Comparison of ENCODE assay signal across 19 mouse cellular contexts in the genomic region with DNA sequence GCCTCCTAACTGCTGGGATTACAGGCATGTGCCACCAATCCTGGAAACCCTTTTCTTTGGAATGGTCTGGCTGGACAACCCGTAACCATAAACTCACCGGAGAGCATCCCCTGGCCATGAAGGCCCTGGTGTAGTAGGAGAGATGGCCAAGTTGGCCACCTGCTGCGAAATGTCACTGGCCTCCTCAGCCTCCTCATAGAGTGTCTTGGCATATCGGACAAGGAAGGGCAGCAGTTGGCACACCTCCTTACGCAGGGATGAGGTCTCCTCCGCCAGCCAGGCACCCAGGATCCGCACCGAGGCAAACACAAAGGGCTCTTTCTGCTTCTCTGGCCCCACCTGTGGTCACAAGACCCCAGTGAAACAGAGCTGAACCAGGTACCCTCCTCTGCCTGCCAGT. TPM values are rescaled to one million over a fixed set of nuclear protein-coding genes. Genes with fewer than 3 reads are reported as not detected.
DNase-seq lines count a peak whose midpoint lies in the region; ATAC-seq and TF ChIP-seq lines count a peak whose summit lies in the region.
"Had no signal": no experiment of that assay in that cellular context is flagged by ENCODE, and none has a peak within 500 bp of the region (broad histone marks: within the 10 kb centered on the region; RNA-seq: fewer than 3 reads in every experiment).

No protein-coding gene starts in this region.

- no peaks in the 10 kb centered on the region for H3K36me3 ChIP-seq in heart, adult 2 months (ENCODE audit: control insufficient read depth, insufficient read depth, low read length)
- H3K36me3 ChIP-seq in midbrain, embryonic 14.5 days (ENCODE audit: control insufficient read depth, insufficient read depth, low read length) = peaks cover 68% of the 10 kb centered on the region
- H3K36me3 ChIP-seq in midbrain, embryonic 15.5 days (replicated peaks) = peaks cover 26% of the 10 kb centered on the region
- peaks cover 57% of the 10 kb centered on the region for H3K36me3 ChIP-seq in neural tube, embryonic 15.5 days
- H3K36me3 ChIP-seq in thymus, adult 2 months (ENCODE audit: control insufficient read depth, insufficient read depth, low read length) = 0 out of 2 replicates have a peak, but pooled peaks cover 3% of the 10 kb centered on the region

- no peak for TF ChIP-seq POLR2A in heart, adult 2 months (IDR thresholded peaks at IDR 0.05; ENCODE audit: insufficient read depth, low read depth, low read length)
- TF ChIP-seq POLR2A in thymus, adult 2 months (IDR thresholded peaks at IDR 0.05; ENCODE audit: control insufficient read depth, extremely low read depth, insufficient read depth, low read length, poor library complexity) = no peak

- intact Hi-C loops in heart, adult 2 months (cut with DNase I) = no loop called here

- WGBS in heart, adult 2 months = 97% methylated on average over 8 of the region's 8 CpGs
- 95% methylated on average over 8 of the region's 8 CpGs for WGBS in midbrain, embryonic 14.5 days
- WGBS in midbrain, embryonic 15.5 days = 92% methylated on average over 8 of the region's 8 CpGs
- 93% methylated on average over 8 of the region's 8 CpGs for WGBS in neural tube, embryonic 15.5 days
- WGBS in thymus, adult 2 months = 97% methylated on average over 8 of the region's 8 CpGs

- no peak for TF ChIP-seq EP300 in heart, adult 2 months (IDR thresholded peaks at IDR 0.05; ENCODE audit: insufficient read depth, low read depth, low read length)

- no peaks in the 10 kb centered on the region for H3K79me2 ChIP-seq in heart, adult 2 months (replicated peaks; ENCODE audit: control insufficient read depth, insufficient read depth, low read length)

- H3K27ac ChIP-seq in heart, adult 2 months = no peak overlapping the region
- no peak overlapping the region for H3K27ac ChIP-seq in midbrain, embryonic 14.5 days (replicated peaks; ENCODE audit: low read depth, low read length)
- H3K27ac ChIP-seq in midbrain, embryonic 15.5 days = no peak overlapping the region
- H3K27ac ChIP-seq in neural tube, embryonic 15.5 days (replicated peaks) = no peak overlapping the region
- H3K27ac ChIP-seq in thymus, adult 2 months (ENCODE audit: control insufficient read depth, insufficient read depth, low read length) = no peak overlapping the region
- H3K27ac ChIP-seq: embryonic facial prominence, embryonic 15.5 days; kidney, embryonic 15.5 days; liver, embryonic 13.5 days had no signal

- no peaks in the 10 kb centered on the region for H3K27me3 ChIP-seq in heart, adult 2 months (ENCODE audit: control insufficient read depth, insufficient read depth, low read length)
- 0 out of 2 replicates have a peak, but pooled peaks cover 14% of the 10 kb centered on the region for H3K27me3 ChIP-seq in midbrain, embryonic 14.5 days (ENCODE audit: control insufficient read depth, insufficient read depth, low read length)
- peaks cover 12% of the 10 kb centered on the region for H3K27me3 ChIP-seq in midbrain, embryonic 15.5 days (replicated peaks)
- H3K27me3 ChIP-seq in neural tube, embryonic 15.5 days (replicated peaks) = peaks cover 4% of the 10 kb centered on the region
- no peaks in the 10 kb centered on the region for H3K27me3 ChIP-seq in thymus, adult 2 months (ENCODE audit: control insufficient read depth, insufficient read depth, low read length)
- H3K27me3 ChIP-seq: embryonic facial prominence, embryonic 15.5 days; kidney, embryonic 15.5 days; liver, embryonic 13.5 days had no signal

- H3K4me1 ChIP-seq in heart, adult 2 months (ENCODE audit: control insufficient read depth, insufficient read depth, low read length) = peaks cover 5% of the 10 kb centered on the region; the same call in 1 of the 2 replicates
- H3K4me1 ChIP-seq in midbrain, embryonic 14.5 days (ENCODE audit: control insufficient read depth, insufficient read depth, low read length) = peaks cover 37% of the 10 kb centered on the region
- H3K4me1 ChIP-seq in midbrain, embryonic 15.5 days = peaks cover 44% of the 10 kb centered on the region
- peaks cover 48% of the 10 kb centered on the region for H3K4me1 ChIP-seq in neural tube, embryonic 15.5 days
- peaks cover 6% of the 10 kb centered on the region for H3K4me1 ChIP-seq in thymus, adult 2 months (replicated peaks; ENCODE audit: control insufficient read depth, insufficient read depth, low read length)

- peak; percentile 88 for DNase-seq in heart, adult 11 months
- DNase-seq in heart, adult 2 months = no peak
- DNase-seq in midbrain, embryonic 14.5 days = no peak
- DNase-seq in cerebellum, postnatal 36 days = peak; percentile 35 to 40
- DNase-seq in thymus, adult 2 months = no peak
- DNase-seq: adrenal gland, postnatal 25 days; gastrocnemius, postnatal 36 days; liver, embryonic 13.5 days; thymus, adult 18-20 months had no signal

- H3K9ac ChIP-seq in heart, adult 2 months (ENCODE audit: low read depth, low read length) = no peak overlapping the region
- H3K9ac ChIP-seq in midbrain, embryonic 14.5 days (replicated peaks; ENCODE audit: low read length) = 0 out of 2 replicates have a peak overlapping the region, but pooled peaks have one; percentile 24
- no peak overlapping the region for H3K9ac ChIP-seq in midbrain, embryonic 15.5 days
- H3K9ac ChIP-seq in neural tube, embryonic 15.5 days (replicated peaks) = no peak overlapping the region
- H3K9ac ChIP-seq: embryonic facial prominence, embryonic 15.5 days; kidney, embryonic 15.5 days; liver, embryonic 13.5 days had no signal

- no peaks in the 10 kb centered on the region for H3K9me3 ChIP-seq in midbrain, embryonic 14.5 days (ENCODE audit: control insufficient read depth, low read length)
- no peaks in the 10 kb centered on the region for H3K9me3 ChIP-seq in midbrain, embryonic 15.5 days
- H3K9me3 ChIP-seq in neural tube, embryonic 15.5 days (replicated peaks) = no peaks in the 10 kb centered on the region
- H3K9me3 ChIP-seq: embryonic facial prominence, embryonic 15.5 days; kidney, embryonic 15.5 days; liver, embryonic 13.5 days had no signal

- no peak overlapping the region for H3K4me3 ChIP-seq in heart, adult 2 months
- H3K4me3 ChIP-seq in midbrain, embryonic 14.5 days (replicated peaks; ENCODE audit: low read depth, low read length) = no peak overlapping the region
- H3K4me3 ChIP-seq in midbrain, embryonic 15.5 days = no peak overlapping the region
- H3K4me3 ChIP-seq in neural tube, embryonic 15.5 days (replicated peaks) = no peak overlapping the region; the same call in 1 of the 2 replicates
- no peak overlapping the region for H3K4me3 ChIP-seq in thymus, adult 2 months (ENCODE audit: control insufficient read depth, insufficient read depth, low read length)
- H3K4me3 ChIP-seq: embryonic facial prominence, embryonic 15.5 days; kidney, embryonic 15.5 days; liver, embryonic 13.5 days had no signal

- TF ChIP-seq CTCF in heart, adult 2 months (IDR thresholded peaks at IDR 0.05) = no peak
- TF ChIP-seq CTCF in thymus, adult 2 months (IDR thresholded peaks at IDR 0.05; ENCODE audit: borderline replicate concordance, control insufficient read depth, extremely low read depth, insufficient read depth, low read length, poor library complexity) = no peak

- H3K4me2 ChIP-seq in midbrain, embryonic 14.5 days (ENCODE audit: low read length) = no peak overlapping the region
- H3K4me2 ChIP-seq in midbrain, embryonic 15.5 days = no peak overlapping the region
- peak overlapping the region; percentile 70 for H3K4me2 ChIP-seq in neural tube, embryonic 15.5 days
- H3K4me2 ChIP-seq: embryonic facial prominence, embryonic 15.5 days; kidney, embryonic 15.5 days; liver, embryonic 13.5 days had no signal

- ATAC-seq in midbrain, embryonic 14.5 days (ENCODE audit: low FRiP score, low TSS enrichment) = no peak
- ATAC-seq in midbrain, embryonic 15.5 days (replicated peaks) = no peak
- no peak for ATAC-seq in neural tube, embryonic 15.5 days (ENCODE audit: low FRiP score)
- ATAC-seq: hindbrain, embryonic 16.5 days; lung, postnatal 0 days; midbrain, embryonic 16.5 days had no signal

RNA-seq across cellular contexts. Expression of a gene that starts 4.9 kb away (rescaled TPM):
- 10 to 100 TPM; 15.2 to 16.5 TPM for total RNA-seq in heart, adult 2 months (2021)
- 19.5 and 20.1 TPM in 2 replicates for polyA plus RNA-seq in heart, adult 2 months (2012; rRNA removed)
- 88.9 and 91.8 TPM in 2 replicates for polyA plus RNA-seq in midbrain, embryonic 14.5 days (2014; fragmentation: Nextera tagmentation; extraction: Ambion mirVana)
- 133 TPM in 2 replicates for polyA plus RNA-seq in midbrain, embryonic 15.5 days (2015; fragmentation: Nextera tagmentation; extraction: Ambion mirVana)
- 146 and 156 TPM in 2 replicates for polyA plus RNA-seq in neural tube, embryonic 15.5 days (2015; fragmentation: Nextera tagmentation; extraction: Ambion mirVana)
- polyA plus RNA-seq in thymus, adult 2 months (2012; rRNA removed) = 53.6 and 60.4 TPM in 2 replicates

RNA-seq across cellular contexts. Expression of a gene that starts 5.0 kb away (rescaled TPM):
- 10 to 100 TPM; 26.7 to 35.5 TPM for total RNA-seq in heart, adult 2 months (2021)
- polyA plus RNA-seq in heart, adult 2 months (2012; rRNA removed) = 27.6 and 28.8 TPM in 2 replicates
- polyA plus RNA-seq in midbrain, embryonic 14.5 days (2014; fragmentation: Nextera tagmentation; extraction: Ambion mirVana) = 35.8 and 38.9 TPM in 2 replicates
- polyA plus RNA-seq in midbrain, embryonic 15.5 days (2015; fragmentation: Nextera tagmentation; extraction: Ambion mirVana) = 40.5 and 41.4 TPM in 2 replicates
- polyA plus RNA-seq in neural tube, embryonic 15.5 days (2015; fragmentation: Nextera tagmentation; extraction: Ambion mirVana) = 33.5 and 41.7 TPM in 2 replicates
- polyA plus RNA-seq in thymus, adult 2 months (2012; rRNA removed) = 31.6 and 40.0 TPM in 2 replicates

RNA-seq across cellular contexts. Expression of a gene that starts 12.3 kb away (rescaled TPM):
- total RNA-seq in heart, adult 2 months (2021) = not detected
- 0.12 TPM in 1 of 2 replicates, not detected in the other for polyA plus RNA-seq in heart, adult 2 months (2012; rRNA removed)
- polyA plus RNA-seq in midbrain, embryonic 14.5 days (2014; fragmentation: Nextera tagmentation; extraction: Ambion mirVana) = 0.97 and 2.0 TPM in 2 replicates
- 0.79 and 0.93 TPM in 2 replicates for polyA plus RNA-seq in midbrain, embryonic 15.5 days (2015; fragmentation: Nextera tagmentation; extraction: Ambion mirVana)
- 0.06 TPM in 1 of 2 replicates, not detected in the other for polyA plus RNA-seq in neural tube, embryonic 15.5 days (2015; fragmentation: Nextera tagmentation; extraction: Ambion mirVana)
- 0.07 and 0.20 TPM in 2 replicates for polyA plus RNA-seq in thymus, adult 2 months (2012; rRNA removed)
- total RNA-seq: adrenal gland, postnatal 25 days; gastrocnemius, postnatal 36 days; layer of hippocampus, adult 8-10 months; left cerebral cortex, postnatal 10 days had no signal
- polyA plus RNA-seq: heart, postnatal 0 days; kidney, embryonic 15.5 days; liver, embryonic 13.5 days; lung, postnatal 0 days had no signal

Comparison
In these comparisons a context has a peak if more than half of its experiments do, and no peak if none do; other contexts are left out.
1. DNase-seq: peak in heart, adult 11 months (single experiment) and cerebellum, postnatal 36 days (2 of 2); none in heart, adult 2 months (0 of 2), midbrain, embryonic 14.5 days (single experiment) and thymus, adult 2 months (single experiment).